Mouse (Mus musculus): Measurements from ENCODE around the gene Slc7a5. TPM values are rescaled to one million over a fixed set of nuclear protein-coding genes. Genes with fewer than 3 reads are reported as not detected.

The Slc7a5 gene
- total and polyA plus RNA-seq, 3 experiments: 110 to 291 (median 207) TPM

- Histone ChIP-seq H3K79me2 (replicated peaks; ENCODE audit: control insufficient read depth, extremely low read depth, insufficient read depth, poor library complexity, severe bottlenecking) (no peaks in the 10 kb centered on the region), H3K27me3 (replicated peaks) (no peaks in the 10 kb centered on the region), H3K4me3 (replicated peaks in 1 of 3; ENCODE audit: low read depth in 2 of 3, low read length in 2 of 3, poor library complexity in 1 of 3) (no peak overlapping the region), H3K4me1 (ENCODE audit: control insufficient read depth in 1 of 2, insufficient read depth in 2 of 2) (peaks cover 14 to 45% of the 10 kb centered on the region in 2 experiments), H3K4me2 (ENCODE audit: insufficient read depth, low read depth, poor library complexity, severe bottlenecking) (no peak overlapping the region), H3K36me3 (replicated peaks in 1 of 2; ENCODE audit: control insufficient read depth in 1 of 2, insufficient read depth in 1 of 2, low read length in 1 of 2) (no peaks in the 10 kb centered on the region), H3K9me3 (replicated peaks; ENCODE audit: low read length) (peaks cover 3% of the 10 kb centered on the region), H3K9ac (ENCODE audit: insufficient read depth, low read depth) (no peak overlapping the region), H3K27ac (ENCODE audit: insufficient read depth, low read depth) (no peak overlapping the region)
- TF ChIP-seq UBTF (IDR thresholded peaks at IDR 0.05; ENCODE audit: low read depth, low read length) (no peak), ZC3H11A (IDR thresholded peaks at IDR 0.05; ENCODE audit: low read depth, low read length) (no peak), RAD21 (IDR thresholded peaks at IDR 0.05; ENCODE audit: low read depth, low read length) (no peak), ETS1 (conservative IDR thresholded peaks at IDR 0.05; ENCODE audit: low read depth, low read length) (no peak), MAFK (IDR thresholded peaks at IDR 0.05; ENCODE audit: insufficient replicate concordance, low read length) (no peak), USF2 (conservative IDR thresholded peaks at IDR 0.05; ENCODE audit: low read depth, low read length) (no peak)
- dilution Hi-C loops (cut with MboI; ENCODE audit: extremely low pct_ligation_motif_present, extremely low pct_unique_long_range_greater_than_20kb, low sequenced_read_pairs): no loop called here
- DNase-seq (ENCODE audit: extremely low read depth): no peak
- in situ Hi-C loops (cut with MboI; ENCODE audit: low pct_ligation_motif_present, low pct_unique_long_range_greater_than_20kb, low sequenced_read_pairs): loop anchor here (10.0 kb wide), 1 partner anchor 50 kb away; no protein-coding TSS in a partner anchor
Measured at GRCm38 (mm10) chr8:121924681-121925080, 17.2 kb upstream of the Slc7a5 start.

GRCm38 (mm10) chr8:121922101-121922500, 14.6 kb upstream of the Slc7a5 start:
- dilution Hi-C loops (cut with MboI; ENCODE audit: extremely low pct_ligation_motif_present, extremely low pct_unique_long_range_greater_than_20kb, low sequenced_read_pairs) (no loop called here), in situ Hi-C loops (cut with MboI; ENCODE audit: low pct_ligation_motif_present, low pct_unique_long_range_greater_than_20kb, low sequenced_read_pairs) (loop anchor here (10.0 kb wide), 1 partner anchor 47 kb away; no protein-coding TSS in a partner anchor)
- Histone ChIP-seq H3K9me3 (replicated peaks; ENCODE audit: low read length) (peaks cover 6% of the 10 kb centered on the region), H3K4me2 (ENCODE audit: insufficient read depth, low read depth, poor library complexity, severe bottlenecking) (no peak overlapping the region), H3K4me1 (ENCODE audit: control insufficient read depth in 1 of 2, insufficient read depth in 2 of 2) (peaks cover 20 to 46% of the 10 kb centered on the region in 2 experiments), H3K79me2 (replicated peaks; ENCODE audit: control insufficient read depth, extremely low read depth, insufficient read depth, poor library complexity, severe bottlenecking) (no peaks in the 10 kb centered on the region), H3K9ac (ENCODE audit: insufficient read depth, low read depth) (no peak overlapping the region), H3K36me3 (replicated peaks in 1 of 2; ENCODE audit: control insufficient read depth in 1 of 2, insufficient read depth in 1 of 2, low read length in 1 of 2) (peaks cover 5 to 6% of the 10 kb centered on the region in 2 experiments), H3K27ac (ENCODE audit: insufficient read depth, low read depth) (no peak overlapping the region), H3K4me3 (replicated peaks in 1 of 3; ENCODE audit: low read depth in 2 of 3, low read length in 2 of 3, poor library complexity in 1 of 3) (no peak overlapping the region), H3K27me3 (replicated peaks) (no peaks in the 10 kb centered on the region)
- DNase-seq (ENCODE audit: extremely low read depth): no peak
- TF ChIP-seq CHD2 (IDR thresholded peaks at IDR 0.05; ENCODE audit: low read length) (no peak), TCF12 (IDR thresholded peaks at IDR 0.05; ENCODE audit: low read depth, low read length) (no peak), JUND (conservative IDR thresholded peaks at IDR 0.05; ENCODE audit: low read depth, low read length) (no peak), ZNF384 (IDR thresholded peaks at IDR 0.05; ENCODE audit: low read depth, low read length) (no peak), ETS1 (conservative IDR thresholded peaks at IDR 0.05; ENCODE audit: low read depth, low read length) (no peak), HCFC1 (IDR thresholded peaks at IDR 0.05; ENCODE audit: low read depth, low read length) (no peak), RCOR1 (conservative IDR thresholded peaks at IDR 0.05; ENCODE audit: low read depth, low read length) (no peak), TBP (conservative IDR thresholded peaks at IDR 0.05; ENCODE audit: low read depth, low read length) (no peak), NRF1 (IDR thresholded peaks at IDR 0.05; ENCODE audit: low read depth, low read length) (no peak), CHD1 (IDR thresholded peaks at IDR 0.05; ENCODE audit: low read depth, low read length) (no peak), MAZ (IDR thresholded peaks at IDR 0.05; ENCODE audit: low read depth, low read length) (no peak), SIN3A (IDR thresholded peaks at IDR 0.05; ENCODE audit: low read length) (no peak), JUN (IDR thresholded peaks at IDR 0.05; ENCODE audit: insufficient read depth, low read depth, low read length) (no peak), MYC (IDR thresholded peaks at IDR 0.05; ENCODE audit: low read depth, low read length) (no peak), MAFK (IDR thresholded peaks at IDR 0.05; ENCODE audit: insufficient replicate concordance, low read length) (no peak), USF2 (conservative IDR thresholded peaks at IDR 0.05; ENCODE audit: low read depth, low read length) (no peak), E2F4 (IDR thresholded peaks at IDR 0.05; ENCODE audit: insufficient replicate concordance, low read depth, low read length) (no peak), NELFE (IDR thresholded peaks at IDR 0.05; ENCODE audit: low read depth, low read length) (no peak)

Measured in CH12.LX (cell line).